Mouse (Mus musculus) embryonic facial prominence, embryonic 10.5 days (tissue): ENCODE results near the gene Padi2. TPM values are rescaled to one million over a fixed set of nuclear protein-coding genes. Genes with fewer than 3 reads are reported as not detected.

Source experiments
- DNase-seq: peaks from one replicate; pipeline ENCODE4 v3.0.0-alpha.2; 2017; ENCODE audit warnings: low spot score
- H3K27ac ChIP-seq: fragments of 300-500 bp; sonication (generic); replicated peaks from 2 replicates; pipeline ENCODE4 v1.5.1; 2016; ENCODE audit warnings: mild to moderate bottlenecking
- H3K27me3 ChIP-seq: fragments of 300-500 bp; sonication (generic); replicated peaks from 2 replicates; pipeline ENCODE4 v1.6.1; 2016; ENCODE audit warnings: low read depth, mild to moderate bottlenecking; ENCODE audit not compliant: poor library complexity, severe bottlenecking
- H3K36me3 ChIP-seq: fragments of 300-500 bp; sonication (generic); replicated peaks from 2 replicates; pipeline ENCODE4 v1.6.1; 2016; ENCODE audit warnings: mild to moderate bottlenecking, moderate library complexity
- H3K4me1 ChIP-seq: fragments of 300-500 bp; sonication (generic); 2 replicates; pipeline ENCODE4 v1.6.1; 2016
- H3K4me3 ChIP-seq: fragments of 300-500 bp; sonication (generic); 2 replicates; pipeline ENCODE4 v1.5.1; 2016; ENCODE audit warnings: mild to moderate bottlenecking, moderate library complexity
- H3K9me3 ChIP-seq: fragments of 300-500 bp; sonication (generic); 2 replicates; pipeline ENCODE4 v1.6.1; 2016; ENCODE audit warnings: mild to moderate bottlenecking
- WGBS: fragments of 180-500 bp; shearing (Covaris S2); methylation state at CpG from one replicate; pipeline ENCODE4 v1.1.7; 2016; 5-methylcytosine and 5-hydroxymethylcytosine counted together
- polyA plus RNA-seq: library from polyadenylated mRNA; unstranded; fragments of >200 nt; fragmentation: Nextera tagmentation; extraction: Ambion mirVana; gene quantifications from 2 replicates; pipeline ENCODE4 v1.2.1, GENCODE M21; 2016

Padi2 gene
- polyA plus RNA-seq, 1 experiment from 2014 or later = 1.6 TPM

GRCm38 (mm10) chr4:140935643-140936042 is 29.5 kb downstream of the Padi2 start:
- DNase-seq = no peak
- Histone ChIP-seq H3K4me1 (peaks cover 14% of the 10 kb centered on the region), H3K4me3 (no peak overlapping the region), H3K27me3 (no peaks in the 10 kb centered on the region), H3K27ac (peak overlapping the region; percentile 48; the same call in 1 of the 2 replicates), H3K9me3 (peaks cover 11% of the 10 kb centered on the region; the same call in 1 of the 2 replicates), H3K36me3 (no peaks in the 10 kb centered on the region)
- WGBS = 82% methylated on average over 9 of the region's 9 CpGs

GRCm38 (mm10) chr4:140944356-140944755 is 38.2 kb downstream of the Padi2 start:
- Histone ChIP-seq H3K27me3 (no peaks in the 10 kb centered on the region), H3K27ac (no peak overlapping the region), H3K4me1 (peaks cover 21% of the 10 kb centered on the region), H3K36me3 (no peaks in the 10 kb centered on the region), H3K4me3 (no peak overlapping the region), H3K9me3 (no peaks in the 10 kb centered on the region)
- DNase-seq = no peak
- 89% methylated on average over 12 of the region's 12 CpGs for WGBS

GRCm38 (mm10) chr4:140944961-140945442 is 38.9 kb downstream of the Padi2 start:
- Histone ChIP-seq H3K4me3 (no peak overlapping the region), H3K9me3 (no peaks in the 10 kb centered on the region), H3K36me3 (no peaks in the 10 kb centered on the region), H3K27me3 (no peaks in the 10 kb centered on the region), H3K4me1 (peaks cover 21% of the 10 kb centered on the region), H3K27ac (no peak overlapping the region)
- 93% methylated on average over 5 of the region's 5 CpGs for WGBS
- no peak for DNase-seq

GRCm38 (mm10) chr4:140945571-140945970 is 39.4 kb downstream of the Padi2 start:
- H3K4me1 ChIP-seq = peaks cover 21% of the 10 kb centered on the region
- H3K27me3 ChIP-seq = no peaks in the 10 kb centered on the region
- DNase-seq = no peak
- no peak overlapping the region for H3K27ac ChIP-seq
- H3K4me3 ChIP-seq = no peak overlapping the region
- H3K36me3 ChIP-seq = no peaks in the 10 kb centered on the region
- no peaks in the 10 kb centered on the region for H3K9me3 ChIP-seq
- 94% methylated on average over 4 of the region's 4 CpGs for WGBS

GRCm38 (mm10) chr4:140946048-140946447 is 39.9 kb downstream of the Padi2 start:
- Histone ChIP-seq H3K4me1 (peaks cover 21% of the 10 kb centered on the region), H3K27ac (no peak overlapping the region; the same call in 1 of the 2 replicates), H3K9me3 (no peaks in the 10 kb centered on the region), H3K27me3 (no peaks in the 10 kb centered on the region), H3K4me3 (no peak overlapping the region), H3K36me3 (no peaks in the 10 kb centered on the region)
- 78% methylated on average over 4 of the region's 4 CpGs for WGBS
- DNase-seq = no peak

- no peaks in the 10 kb centered on the region for H3K9me3 ChIP-seq
- no peaks in the 10 kb centered on the region for H3K27me3 ChIP-seq
- no peak overlapping the region; the same call in 1 of the 2 replicates for H3K27ac ChIP-seq
- no peaks in the 10 kb centered on the region for H3K36me3 ChIP-seq
- H3K4me3 ChIP-seq = no peak overlapping the region
- 85% methylated on average over 14 of the region's 14 CpGs for WGBS
- H3K4me1 ChIP-seq = peaks cover 21% of the 10 kb centered on the region
- DNase-seq = no peak
Observed at GRCm38 (mm10) chr4:140946580-140947205, 40.5 kb downstream of the Padi2 start.

- WGBS = 81% methylated on average over 12 of the region's 12 CpGs
Observed at GRCm38 (mm10) chr4:140947487-140948440, 41.6 kb downstream of the Padi2 start.

GRCm38 (mm10) chr4:140948481-140948880 is 42.3 kb downstream of the Padi2 start:
- Histone ChIP-seq H3K27ac (no peak overlapping the region), H3K4me1 (peaks cover 26% of the 10 kb centered on the region), H3K36me3 (no peaks in the 10 kb centered on the region), H3K27me3 (no peaks in the 10 kb centered on the region), H3K9me3 (no peaks in the 10 kb centered on the region), H3K4me3 (no peak overlapping the region)
- 88% methylated on average over 6 of the region's 6 CpGs for WGBS
- no peak for DNase-seq

More at GRCm38 (mm10) chr4:140947487-140948440, 41.6 kb downstream of the Padi2 start:
- no peaks in the 10 kb centered on the region for H3K9me3 ChIP-seq
- H3K27ac ChIP-seq = no peak overlapping the region
- H3K4me3 ChIP-seq = no peak overlapping the region
- no peak for DNase-seq
- peaks cover 26% of the 10 kb centered on the region for H3K4me1 ChIP-seq
- no peaks in the 10 kb centered on the region for H3K27me3 ChIP-seq
- no peaks in the 10 kb centered on the region for H3K36me3 ChIP-seq

- H3K36me3 ChIP-seq = no peaks in the 10 kb centered on the region
- DNase-seq = no peak
- 79% methylated on average over 8 of the region's 8 CpGs for WGBS
- H3K27me3 ChIP-seq = no peaks in the 10 kb centered on the region
- no peak overlapping the region for H3K4me3 ChIP-seq
- peaks cover 26% of the 10 kb centered on the region for H3K4me1 ChIP-seq
- no peaks in the 10 kb centered on the region for H3K9me3 ChIP-seq
- H3K27ac ChIP-seq = no peak overlapping the region
Observed at GRCm38 (mm10) chr4:140949052-140949451, 42.9 kb downstream of the Padi2 start.

- WGBS = 84% methylated on average over 16 of the region's 16 CpGs
- peaks cover 26% of the 10 kb centered on the region for H3K4me1 ChIP-seq
Observed at GRCm38 (mm10) chr4:140949616-140950015, 43.5 kb downstream of the Padi2 start.

GRCm38 (mm10) chr4:140950574-140950973 is 44.4 kb downstream of the Padi2 start:
- H3K4me1 ChIP-seq = peaks cover 26% of the 10 kb centered on the region
- no peaks in the 10 kb centered on the region for H3K9me3 ChIP-seq
- no peak overlapping the region for H3K4me3 ChIP-seq
- H3K27me3 ChIP-seq = 0 out of 2 replicates have a peak, but pooled peaks cover 5% of the 10 kb centered on the region
- WGBS = 85% methylated on average over 3 of the region's 3 CpGs
- no peaks in the 10 kb centered on the region for H3K36me3 ChIP-seq
- DNase-seq = no peak
- H3K27ac ChIP-seq = no peak overlapping the region

More at GRCm38 (mm10) chr4:140949616-140950015, 43.5 kb downstream of the Padi2 start:
- Histone ChIP-seq H3K9me3 (no peaks in the 10 kb centered on the region), H3K4me3 (no peak overlapping the region), H3K36me3 (no peaks in the 10 kb centered on the region), H3K27ac (no peak overlapping the region), H3K27me3 (no peaks in the 10 kb centered on the region)
- DNase-seq = no peak

- Histone ChIP-seq H3K36me3 (no peaks in the 10 kb centered on the region), H3K27ac (no peak overlapping the region), H3K4me3 (no peak overlapping the region), H3K9me3 (no peaks in the 10 kb centered on the region), H3K27me3 (peaks cover 11% of the 10 kb centered on the region; the same call in 1 of the 2 replicates), H3K4me1 (peaks cover 22% of the 10 kb centered on the region)
- no peak for DNase-seq
- WGBS = 89% methylated on average over 18 of the region's 18 CpGs
Observed at GRCm38 (mm10) chr4:140951861-140952641, 45.9 kb downstream of the Padi2 start.
